Mouse (Mus musculus) neutrophil, adult 5-6 weeks (primary cell): ENCODE measurements around the gene Emcn. TPM values are rescaled to one million over a fixed set of nuclear protein-coding genes. Genes with fewer than 3 reads are reported as not detected.

Experiments used
- ATAC-seq: fragments of 151-379, 151-347 bp; 2 replicates; pipeline ENCODE4 v1.8.0; 2017; ENCODE audit warnings: mild to moderate bottlenecking, moderate TSS enrichment; ENCODE audit not compliant: insufficient number of reproducible peaks, poor library complexity, low FRiP score, severe bottlenecking; ENCODE audit errors: extremely low read depth
- total RNA-seq: library from RNA; stranded (forward); fragments of 200-1000 nt; gene quantifications from 2 replicates; pipeline ENCODE4 v1.2.3, GENCODE M21; 2017

Emcn gene
- total RNA-seq, 1 experiment from 2014 or later, result not detected

GRCm38 (mm10) chr3:137372854-137373253 is 32.0 kb downstream of the Emcn start:
- no peak for ATAC-seq

- ATAC-seq, result no peak
Observed at GRCm38 (mm10) chr3:137382311-137382710, 41.4 kb downstream of the Emcn start.

GRCm38 (mm10) chr3:137395588-137395987 is 54.7 kb downstream of the Emcn start:
- no peak for ATAC-seq

- ATAC-seq, result no peak
Observed at GRCm38 (mm10) chr3:137415451-137416086, 74.7 kb downstream of the Emcn start.

GRCm38 (mm10) chr3:137418636-137419035 is 77.8 kb downstream of the Emcn start:
- no peak for ATAC-seq

GRCm38 (mm10) chr3:137429516-137429915 is 88.6 kb downstream of the Emcn start:
- no peak for ATAC-seq

GRCm38 (mm10) chr3:137464902-137465629 is 124.2 kb downstream of the Emcn start:
- ATAC-seq, result no peak

GRCm38 (mm10) chr3:137465953-137466352 is 125.1 kb downstream of the Emcn start:
- ATAC-seq, result no peak

GRCm38 (mm10) chr3:137466766-137467165 is 125.9 kb downstream of the Emcn start:
- ATAC-seq, result no peak

GRCm38 (mm10) chr3:137467386-137467785 is 126.5 kb downstream of the Emcn start:
- ATAC-seq, result no peak

- ATAC-seq, result no peak
Observed at GRCm38 (mm10) chr3:137472145-137472544, 131.3 kb downstream of the Emcn start.

- no peak for ATAC-seq
Observed at GRCm38 (mm10) chr3:137479761-137480339, 139.0 kb downstream of the Emcn start.

- no peak for ATAC-seq
Observed at GRCm38 (mm10) chr3:137481157-137481556, 140.3 kb downstream of the Emcn start.
